Mouse (Mus musculus) erythroblast, embryonic 14.5 days (primary cell): ENCODE data around the gene Olfml2b.

Experiments
- GATA1 ChIP-seq: IDR thresholded peaks from 2 replicates; pipeline ENCODE4 v1.6.1; 2012; ENCODE audit warnings: low read length, inconsistent platforms, mixed read lengths
- TAL1 ChIP-seq: IDR thresholded peaks from 3 replicates; pipeline ENCODE4 v1.6.1; 2012; ENCODE audit warnings: low read length, inconsistent platforms, mixed read lengths

DNA sequence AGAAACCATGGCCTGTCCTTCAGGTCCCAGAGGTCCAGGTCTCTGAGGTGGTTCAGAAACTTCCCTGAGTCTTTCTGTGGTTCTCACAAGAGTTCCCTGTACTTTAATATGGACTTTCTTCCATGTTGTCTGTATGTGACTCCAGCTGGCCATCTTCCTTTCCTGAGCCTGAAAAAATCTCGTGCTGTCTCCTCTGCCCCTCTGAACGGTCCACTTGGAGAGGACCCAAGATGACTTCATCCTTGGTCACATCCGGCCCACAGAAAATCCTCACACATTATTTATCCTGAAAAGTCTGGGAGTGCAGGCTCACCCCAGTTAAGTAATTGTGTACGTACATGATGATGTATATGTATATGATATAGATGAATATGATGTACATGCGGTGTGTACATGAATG lies 47.0 kb downstream of the Olfml2b start:
- no peak for TF ChIP-seq GATA1
- no peak for TF ChIP-seq TAL1
